Mouse (Mus musculus) liver, embryonic 14.5 days (tissue): ENCODE data around the gene Coq2. TPM values are rescaled to one million over a fixed set of nuclear protein-coding genes. Genes with fewer than 3 reads are reported as not detected.

Experiments used
- ATAC-seq: fragments of 200-750 bp; cut with Nextera tagmentation; 2 replicates; pipeline ENCODE4 v1.8.0; 2017; ENCODE audit warnings: moderate number of reproducible peaks, mild to moderate bottlenecking, moderate library complexity; ENCODE audit not compliant: insufficient read depth
- DNase-seq, 3 experiments: peaks; one replicate each; pipeline ENCODE4 v3.0.0-alpha.2; 2012 to 2013; ENCODE audit warnings: low read depth in 3 of 3, low spot score in 3 of 3
- H3K27ac ChIP-seq: fragments of 300-500 bp; sonication (generic); 2 replicates; pipeline ENCODE4 v1.5.1; 2014; ENCODE audit warnings: moderate library complexity, mild to moderate bottlenecking, control low read depth, inconsistent platforms
- H3K27me3 ChIP-seq: fragments of 300-500 bp; sonication (generic); 2 replicates; pipeline ENCODE4 v1.6.1; 2014; ENCODE audit warnings: mild to moderate bottlenecking, low read length, moderate library complexity; ENCODE audit not compliant: control insufficient read depth, insufficient read depth
- H3K36me3 ChIP-seq: fragments of 300-500 bp; sonication (generic); replicated peaks from 2 replicates; pipeline ENCODE4 v1.6.1; 2014; ENCODE audit warnings: low read depth; ENCODE audit not compliant: control insufficient read depth, insufficient read depth
- H3K4me1 ChIP-seq, 2 experiments: fragments of 200-500 bp in 1 of 2; fragments of 300-500 bp in 1 of 2; sonication (generic) in 1 of 2; replicated peaks; 2 replicates each; pipeline ENCODE4 v1.6.1; 2012 to 2014; ENCODE audit warnings: antibody characterized with exemption in 1 of 2, inconsistent platforms in 1 of 2, low read length in 1 of 2; ENCODE audit not compliant: control insufficient read depth in 2 of 2, insufficient read depth in 2 of 2
- H3K4me2 ChIP-seq: fragments of 300-500 bp; sonication (generic); 2 replicates; pipeline ENCODE4 v1.6.1; 2014; ENCODE audit warnings: low read depth, mild to moderate bottlenecking, control low read depth, moderate library complexity
- H3K4me3 ChIP-seq, 2 experiments: fragments of 200-500 bp in 1 of 2; fragments of 300-500 bp in 1 of 2; sonication (generic) in 1 of 2; 2 replicates each; pipeline ENCODE4 v1.5.1; 2012 to 2014; ENCODE audit warnings: low read depth in 2 of 2, low read length in 2 of 2, mild to moderate bottlenecking in 2 of 2, control low read depth in 1 of 2, inconsistent platforms in 1 of 2, moderate library complexity in 1 of 2; ENCODE audit not compliant: insufficient read depth in 1 of 2
- H3K9ac ChIP-seq: fragments of 300-500 bp; sonication (generic); replicated peaks from 2 replicates; pipeline ENCODE4 v1.6.1; 2014; ENCODE audit warnings: mild to moderate bottlenecking, control low read depth, moderate library complexity
- H3K9me3 ChIP-seq: fragments of 300-500 bp; sonication (generic); 2 replicates; pipeline ENCODE4 v1.6.1; 2016; ENCODE audit warnings: low read length, mixed read lengths; ENCODE audit not compliant: control insufficient read depth
- CTCF ChIP-seq: IDR thresholded peaks from 2 replicates; pipeline ENCODE4 v1.5.1; 2016; ENCODE audit warnings: antibody characterized with exemption, low read depth, control low read depth
- EP300 ChIP-seq: IDR thresholded peaks from 2 replicates; pipeline ENCODE4 v1.6.1; 2016; ENCODE audit warnings: antibody characterized with exemption, low read depth
- WGBS: fragments of 180-500 bp; shearing (Covaris S2); extraction: QIAGEN DNeasy Blood & Tissue Kit; methylation state at CpG from one replicate; pipeline ENCODE4 v1.1.7; 2014; ENCODE audit not compliant: insufficient replicate concordance; 5-methylcytosine and 5-hydroxymethylcytosine counted together
- polyA plus RNA-seq, 2 experiments: library from polyadenylated mRNA; depleted of rRNA in 1 of 2; stranded (reverse) in 1 of 2; unstranded in 1 of 2; fragments of >200 nt; fragmentation: Nextera tagmentation in 1 of 2; extraction: Ambion mirVana in 1 of 2; gene quantifications; 2 replicates each; pipeline versions ENCODE4 v1.2.1 to v1.2.3; 2012 to 2014

Gene Coq2
- polyA plus RNA-seq, 2 experiments: 23.8 to 25.7 TPM

- Histone ChIP-seq H3K9me3 (no peaks in the 10 kb centered on the region), H3K36me3 (no peaks in the 10 kb centered on the region), H3K4me1 (no peaks in the 10 kb centered on the region), H3K9ac (no peak overlapping the region), H3K4me2 (no peak overlapping the region), H3K27ac (no peak overlapping the region), H3K27me3 (no peaks in the 10 kb centered on the region), H3K4me3 (no peak overlapping the region)
- WGBS: 4% methylated on average over 2 of the region's 2 CpGs
- TF ChIP-seq CTCF (no peak), EP300 (no peak)
- ATAC-seq (no peak), DNase-seq (no peak)
These were observed 22.9 kb upstream of the Coq2 start for GRCm38 (mm10) chr5:100697886-100698285.

- Histone ChIP-seq H3K27me3 (no peaks in the 10 kb centered on the region), H3K9ac (no peak overlapping the region), H3K4me3 (no peak overlapping the region), H3K9me3 (no peaks in the 10 kb centered on the region), H3K4me1 (no peaks in the 10 kb centered on the region), H3K27ac (no peak overlapping the region), H3K4me2 (no peak overlapping the region), H3K36me3 (no peaks in the 10 kb centered on the region)
- WGBS: 38% methylated on average over 2 of the region's 2 CpGs
- TF ChIP-seq CTCF: no peak
- no peak for TF ChIP-seq EP300
- DNase-seq (no peak), ATAC-seq (no peak)
These were observed 22.5 kb upstream of the Coq2 start for GRCm38 (mm10) chr5:100697398-100697797.

GRCm38 (mm10) chr5:100685631-100686030, 10.7 kb upstream of the Coq2 start:
- Histone ChIP-seq H3K4me1 (0 out of 4 replicates have a peak, but pooled peaks cover 0 to 3% of the 10 kb centered on the region in 2 experiments), H3K36me3 (no peaks in the 10 kb centered on the region), H3K4me3 (no peak overlapping the region), H3K9me3 (no peaks in the 10 kb centered on the region), H3K27ac (no peak overlapping the region), H3K9ac (no peak overlapping the region), H3K4me2 (no peak overlapping the region), H3K27me3 (no peaks in the 10 kb centered on the region)
- DNase-seq (no peak), ATAC-seq (no peak)
- TF ChIP-seq EP300 (no peak), CTCF (peak; percentile 24)
- WGBS: 61% methylated on average over 4 of the region's 4 CpGs

- Histone ChIP-seq H3K4me2 (no peak overlapping the region), H3K9ac (no peak overlapping the region), H3K9me3 (no peaks in the 10 kb centered on the region), H3K4me1 (0 out of 4 replicates have a peak, but pooled peaks cover 0 to 3% of the 10 kb centered on the region in 2 experiments), H3K27me3 (no peaks in the 10 kb centered on the region), H3K27ac (no peak overlapping the region), H3K4me3 (no peak overlapping the region), H3K36me3 (no peaks in the 10 kb centered on the region)
- TF ChIP-seq EP300: no peak
- no peak for TF ChIP-seq CTCF
- WGBS: 59% methylated on average over 6 of the region's 6 CpGs
- ATAC-seq (no peak), DNase-seq (no peak)
These were observed 5.6 kb upstream of the Coq2 start for GRCm38 (mm10) chr5:100680542-100680933.

GRCm38 (mm10) chr5:100679911-100680541, 5.1 kb upstream of the Coq2 start:
- no peak overlapping the region for H3K4me3 ChIP-seq
- no peaks in the 10 kb centered on the region for H3K9me3 ChIP-seq
- TF ChIP-seq CTCF (no peak), EP300 (no peak)
- DNase-seq (no peak), ATAC-seq (no peak)
- H3K9ac ChIP-seq: no peak overlapping the region
- H3K27me3 ChIP-seq: no peaks in the 10 kb centered on the region
- no peak overlapping the region for H3K27ac ChIP-seq
- WGBS: 64% methylated on average over 18 of the region's 18 CpGs
- 0 out of 4 replicates have a peak, but pooled peaks cover 0 to 3% of the 10 kb centered on the region in 2 experiments for H3K4me1 ChIP-seq
- no peaks in the 10 kb centered on the region for H3K36me3 ChIP-seq
- H3K4me2 ChIP-seq: no peak overlapping the region
